Mouse (Mus musculus) bone marrow, adult 2 months (tissue): Measurements from ENCODE around the gene Eif6.

ENCODE experiments used
- CTCF ChIP-seq: fragments of 200-500 bp; IDR thresholded peaks from 2 replicates; pipeline ENCODE4 v1.5.1; 2011; ENCODE audit warnings: low read length, control low read depth; ENCODE audit not compliant: control insufficient read depth, insufficient read depth
- POLR2A ChIP-seq: fragments of 200-500 bp; IDR thresholded peaks from 2 replicates; pipeline ENCODE4 v1.6.1; 2011; ENCODE audit warnings: low read depth, mild to moderate bottlenecking, control low read depth, low read length, borderline replicate concordance; ENCODE audit not compliant: control insufficient read depth

GRCm38 (mm10) chr2:155838961-155839360 lies 12.2 kb upstream of the Eif6 start:
- no peak for TF ChIP-seq POLR2A
- TF ChIP-seq CTCF: no peak
